Mouse (Mus musculus): ENCODE results near the gene Slc9b1.

The Slc9b1 gene

GRCm38 (mm10) chr3:135379868-135380267 is 32.0 kb downstream of the Slc9b1 start:
- DNase-seq (ENCODE audit: low read depth, low spot score) = no peak

GRCm38 (mm10) chr3:135393186-135393585 is 45.4 kb downstream of the Slc9b1 start:
- DNase-seq (ENCODE audit: low read depth, low spot score) = no peak

- no peak for DNase-seq (ENCODE audit: low read depth, low spot score)
Measured at GRCm38 (mm10) chr3:135395085-135395484, 47.3 kb downstream of the Slc9b1 start.

- DNase-seq (ENCODE audit: low read depth, low spot score) = no peak
Measured at GRCm38 (mm10) chr3:135396081-135396480, 48.3 kb downstream of the Slc9b1 start.

- DNase-seq (ENCODE audit: low read depth, low spot score) = no peak
Measured at GRCm38 (mm10) chr3:135397112-135397511, 49.3 kb downstream of the Slc9b1 start.

- peak; percentile 91 for DNase-seq (ENCODE audit: low read depth, low spot score)
Measured at GRCm38 (mm10) chr3:135402201-135402658, 54.4 kb downstream of the Slc9b1 start.

- peak; percentile 34 for DNase-seq (ENCODE audit: low read depth, low spot score)
Measured at GRCm38 (mm10) chr3:135403211-135403610, 55.4 kb downstream of the Slc9b1 start.

GRCm38 (mm10) chr3:135403856-135404255 is 56.0 kb downstream of the Slc9b1 start:
- peak; percentile 49 for DNase-seq (ENCODE audit: low read depth, low spot score)

- no peak for DNase-seq (ENCODE audit: low read depth, low spot score)
Measured at GRCm38 (mm10) chr3:135404599-135404998, 56.8 kb downstream of the Slc9b1 start.

- DNase-seq (ENCODE audit: low read depth, low spot score) = no peak
Measured at GRCm38 (mm10) chr3:135407351-135407750, 59.5 kb downstream of the Slc9b1 start.

- DNase-seq (ENCODE audit: low read depth, low spot score) = peak; percentile 46
Measured at GRCm38 (mm10) chr3:135409219-135409618, 61.4 kb downstream of the Slc9b1 start.

- peak; percentile 38 for DNase-seq (ENCODE audit: low read depth, low spot score)
Measured at GRCm38 (mm10) chr3:135411056-135411455, 63.2 kb downstream of the Slc9b1 start.

GRCm38 (mm10) chr3:135411824-135412223 is 64.0 kb downstream of the Slc9b1 start:
- no peak for DNase-seq (ENCODE audit: low read depth, low spot score)

GRCm38 (mm10) chr3:135417245-135417644 is 69.4 kb downstream of the Slc9b1 start:
- DNase-seq (ENCODE audit: low read depth, low spot score) = no peak

- DNase-seq (ENCODE audit: low read depth, low spot score) = no peak
Measured at GRCm38 (mm10) chr3:135417799-135418198, 70.0 kb downstream of the Slc9b1 start.

- DNase-seq (ENCODE audit: low read depth, low spot score) = no peak
Measured at GRCm38 (mm10) chr3:135420542-135421309, 72.9 kb downstream of the Slc9b1 start.

- DNase-seq (ENCODE audit: low read depth, low spot score) = no peak
Measured at GRCm38 (mm10) chr3:135421310-135421594, 73.4 kb downstream of the Slc9b1 start.

GRCm38 (mm10) chr3:135422232-135422855 is 74.5 kb downstream of the Slc9b1 start:
- DNase-seq (ENCODE audit: low read depth, low spot score) = no peak

- DNase-seq (ENCODE audit: low read depth, low spot score) = peak; percentile 90
Measured at GRCm38 (mm10) chr3:135422856-135423607, 75.2 kb downstream of the Slc9b1 start.

- no peak for DNase-seq (ENCODE audit: low read depth, low spot score)
Measured at GRCm38 (mm10) chr3:135423608-135424212, 75.9 kb downstream of the Slc9b1 start, which contains the start of gene Cisd2. Gene Cisd2, minus strand, starts transcription at chr3:135423925.

- peak; percentile 20 for DNase-seq (ENCODE audit: low read depth, low spot score)
Measured at GRCm38 (mm10) chr3:135436901-135437616, 89.2 kb downstream of the Slc9b1 start.
